Mouse (Mus musculus) NIH3T3 (cell line): ENCODE data around the gene Idi1.
A peak's percentile ranks its signal among the peaks of the same experiment; 100 is the strongest.
"Not testable (repeated sequence)": the region's sequence is repeated elsewhere in the genome, so short reads cannot be mapped to it uniquely, and the experiment has no call there.

ENCODE experiments used
- DNase-seq: peaks from one replicate; pipeline ENCODE4 v3.0.0-alpha.2; 2012; ENCODE audit warnings: low read depth

The Idi1 gene

DNA sequence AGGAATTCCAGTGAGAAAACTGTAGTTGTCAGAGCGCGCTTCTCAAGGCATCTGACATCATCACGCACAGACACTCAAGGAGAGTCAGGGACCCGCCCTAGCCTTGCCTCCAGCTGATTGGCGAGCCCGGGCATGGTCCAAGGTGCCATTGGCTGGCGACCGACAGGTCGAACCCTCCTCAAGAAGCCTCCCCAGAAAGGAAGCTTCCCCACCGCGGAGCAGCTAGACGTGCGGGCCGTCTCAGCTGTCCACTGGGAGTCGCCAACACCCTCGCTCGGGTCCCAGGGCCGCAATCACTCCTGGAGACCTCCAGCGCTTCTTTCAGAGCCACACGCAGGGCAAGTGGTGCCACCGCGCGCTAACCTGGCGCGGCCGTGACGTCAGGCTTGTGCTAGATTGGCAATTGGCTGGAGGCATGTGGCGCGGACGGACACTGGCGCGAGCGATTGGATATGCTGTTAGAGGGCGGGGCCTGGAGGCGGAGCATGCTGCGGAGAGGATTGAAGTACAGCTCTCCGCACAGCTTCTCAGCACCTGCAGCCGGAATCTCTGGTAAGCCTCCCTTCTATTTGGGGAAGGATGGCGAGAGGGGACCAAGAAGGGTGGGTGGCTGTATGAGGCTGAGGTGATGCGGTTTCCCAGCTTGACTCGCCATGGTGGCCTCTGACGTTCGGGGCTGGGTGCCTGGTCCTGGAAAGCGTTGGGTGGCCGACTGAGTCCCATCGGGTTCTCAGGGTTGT, at the start of gene Idi1:
Idi1 (plus strand) TSS at position 57 of the 740 bp plus-strand sequence.
- peak; percentile 97 for DNase-seq

DNA sequence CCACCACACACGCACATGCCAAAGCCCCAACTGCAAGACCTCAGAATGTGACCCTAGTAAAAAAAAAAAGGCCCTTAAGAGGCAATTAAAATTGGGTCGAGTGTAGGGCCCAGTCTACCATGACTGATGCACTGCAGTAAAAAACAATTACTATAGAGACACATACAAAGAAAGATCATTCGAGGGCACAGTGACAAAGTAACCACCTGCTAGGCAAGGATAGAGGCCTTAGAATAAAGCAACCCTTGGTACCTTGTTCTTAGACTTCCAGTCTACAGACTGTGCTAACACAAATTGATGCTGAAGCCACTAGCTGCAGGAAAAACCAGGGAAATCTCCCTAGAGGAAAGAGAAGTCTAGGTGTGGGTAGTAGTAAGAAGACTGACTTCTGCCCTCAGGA, 46.9 kb upstream of the Idi1 start:
- no peak for DNase-seq

DNA sequence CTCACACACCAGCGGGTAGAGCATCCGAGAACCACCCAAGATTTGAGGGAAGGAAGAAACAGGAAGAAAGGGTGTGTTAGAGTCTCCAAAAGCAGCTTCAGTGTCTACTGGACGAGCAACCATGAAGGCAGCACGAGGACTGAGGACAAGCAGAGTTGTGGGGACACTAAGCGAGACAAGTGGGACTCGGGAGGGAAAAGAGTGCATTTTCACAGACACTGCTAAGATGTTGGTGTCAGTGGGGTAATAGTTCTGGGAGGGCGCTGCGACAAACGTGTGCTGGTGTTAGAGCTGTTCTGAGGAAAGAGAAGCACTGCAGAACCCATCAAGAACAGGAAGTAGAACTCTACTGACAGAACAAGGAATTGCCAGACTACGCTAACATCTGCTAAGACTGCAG, 46.2 kb upstream of the Idi1 start:
- no peak for DNase-seq

DNA sequence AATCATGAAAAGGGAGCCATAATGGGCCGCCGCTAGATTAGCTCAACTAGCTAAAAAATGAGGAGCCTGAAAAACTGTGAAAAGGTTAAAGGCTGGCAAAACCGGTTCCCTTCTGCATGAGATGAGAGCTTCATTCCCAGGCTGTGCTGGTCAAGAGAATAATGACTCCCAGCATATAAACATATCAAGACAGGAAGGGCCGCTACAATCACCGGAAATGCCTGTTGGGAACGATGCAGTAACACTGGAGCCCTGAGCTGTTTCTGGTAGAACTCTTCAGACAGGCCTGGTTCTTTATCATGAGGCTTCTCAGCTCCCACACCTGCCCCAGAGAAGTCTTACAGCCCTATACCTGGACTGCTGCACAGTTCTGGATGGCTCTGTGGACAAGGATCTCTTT, 45.4 kb upstream of the Idi1 start:
- DNase-seq = no peak

DNA sequence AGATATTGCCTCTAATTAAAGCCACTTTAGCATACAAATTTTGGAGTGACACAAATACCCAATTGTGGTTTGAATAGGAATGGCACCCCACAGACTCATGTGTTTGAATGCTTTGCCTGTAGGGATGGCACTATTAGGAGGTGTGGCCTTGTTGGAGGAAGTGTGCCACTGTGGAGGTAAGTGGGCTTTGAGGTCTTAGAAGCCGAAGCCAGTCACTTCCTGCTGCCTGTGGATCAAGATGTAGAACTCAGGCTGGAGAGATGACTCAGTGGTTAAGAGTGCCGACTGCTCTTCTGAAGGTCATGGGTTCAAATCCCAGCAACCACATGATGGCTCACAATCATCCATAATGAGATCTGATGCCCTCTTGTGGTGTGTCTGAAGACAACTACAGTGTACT, 44.4 kb upstream of the Idi1 start:
- no peak for DNase-seq

DNA sequence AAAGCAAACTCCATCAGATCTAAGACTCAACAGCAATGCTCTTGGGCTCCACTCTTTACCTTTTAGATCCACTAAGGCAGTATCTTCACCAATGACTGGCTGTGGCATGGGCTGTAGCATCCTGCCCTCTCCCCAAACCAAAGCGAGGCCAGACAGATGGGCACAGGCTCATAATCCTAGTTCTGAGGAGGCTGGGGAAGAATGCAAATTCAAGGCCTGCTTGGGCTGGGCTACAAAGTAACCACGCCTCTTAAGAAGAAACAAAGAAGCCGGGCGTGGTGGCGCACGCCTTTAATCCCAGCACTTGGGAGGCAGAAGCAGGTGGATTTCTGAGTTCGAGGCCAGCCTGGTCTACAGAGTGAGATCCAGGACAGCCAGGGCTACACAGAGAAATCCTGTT, 43.5 kb upstream of the Idi1 start:
- DNase-seq = not testable (repeated sequence)

DNA sequence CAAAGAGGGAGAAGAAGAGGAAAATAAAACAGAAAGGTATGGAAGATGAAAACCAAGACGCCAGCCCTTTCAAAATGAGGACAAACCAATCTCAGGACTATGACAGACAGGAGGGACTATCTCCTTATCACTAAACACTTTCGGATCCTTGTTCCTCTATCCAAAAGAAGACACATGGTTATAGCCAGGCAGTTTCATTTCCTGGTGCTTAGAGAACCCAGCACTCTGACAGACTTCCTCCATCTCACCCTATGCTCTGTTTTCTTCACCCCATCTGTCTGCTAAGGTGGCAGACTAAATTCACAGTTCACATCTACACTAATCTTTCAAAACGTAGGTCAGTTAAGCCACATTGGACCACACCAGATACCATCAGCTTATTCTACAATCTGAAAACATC, 43.0 kb upstream of the Idi1 start:
- DNase-seq = no peak

DNA sequence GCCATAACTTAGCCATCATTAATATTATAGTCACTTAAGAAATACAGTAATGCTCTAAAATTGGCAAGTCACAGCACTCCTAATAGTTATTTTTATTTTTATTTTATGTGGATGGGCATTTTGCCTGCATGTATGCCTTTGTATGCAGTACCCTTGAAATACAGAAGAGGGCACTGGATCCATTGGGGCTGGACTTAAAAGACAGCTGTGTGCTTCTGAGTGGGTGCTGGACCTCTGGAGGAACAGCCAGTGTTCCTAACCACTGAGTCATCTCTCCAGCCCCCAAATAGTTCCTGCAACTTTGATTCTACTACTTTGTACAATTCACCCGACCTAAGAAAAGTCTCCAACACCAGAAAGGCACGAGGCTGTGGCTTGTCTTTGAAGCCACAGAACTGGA, 37.6 kb upstream of the Idi1 start:
- DNase-seq = peak; percentile 46

DNA sequence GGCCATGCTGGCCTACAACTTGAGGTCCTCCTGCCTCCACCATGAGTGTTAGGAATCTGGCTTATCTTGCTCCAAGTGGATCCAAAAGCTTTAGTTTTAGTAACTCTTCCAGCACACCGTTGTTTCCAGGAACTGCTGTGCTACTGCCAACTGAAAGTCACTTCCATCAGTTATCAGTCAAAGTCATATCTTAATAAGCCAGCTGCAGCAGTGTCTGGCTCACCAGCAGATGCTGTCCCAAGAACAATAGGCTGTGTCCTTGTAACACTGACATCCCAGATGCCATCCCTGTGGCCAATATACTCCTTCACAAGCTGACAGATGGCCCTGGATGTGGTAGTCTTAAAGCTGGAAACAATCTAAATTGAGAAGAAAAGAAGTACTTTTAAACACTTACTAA, 36.0 kb upstream of the Idi1 start:
- no peak for DNase-seq

DNA sequence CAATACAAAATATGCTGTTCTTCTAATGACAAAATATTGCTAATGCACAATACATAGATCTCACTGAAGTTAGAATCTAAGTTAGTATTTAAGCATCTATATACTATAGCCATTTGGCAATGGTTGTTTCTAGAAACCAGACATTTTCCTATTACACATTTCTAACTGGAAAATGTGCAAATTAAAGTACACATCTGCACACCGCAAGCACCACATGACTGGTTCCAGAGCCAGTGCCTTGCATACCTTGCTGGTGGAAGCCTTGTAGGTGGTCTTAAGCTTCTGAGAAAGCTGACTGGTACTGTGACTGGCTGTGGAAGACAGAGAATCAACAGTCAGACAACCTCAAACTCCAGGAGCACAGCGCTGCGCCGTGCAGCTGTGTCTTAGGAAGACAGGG, 31.9 kb upstream of the Idi1 start:
- no peak for DNase-seq

DNA sequence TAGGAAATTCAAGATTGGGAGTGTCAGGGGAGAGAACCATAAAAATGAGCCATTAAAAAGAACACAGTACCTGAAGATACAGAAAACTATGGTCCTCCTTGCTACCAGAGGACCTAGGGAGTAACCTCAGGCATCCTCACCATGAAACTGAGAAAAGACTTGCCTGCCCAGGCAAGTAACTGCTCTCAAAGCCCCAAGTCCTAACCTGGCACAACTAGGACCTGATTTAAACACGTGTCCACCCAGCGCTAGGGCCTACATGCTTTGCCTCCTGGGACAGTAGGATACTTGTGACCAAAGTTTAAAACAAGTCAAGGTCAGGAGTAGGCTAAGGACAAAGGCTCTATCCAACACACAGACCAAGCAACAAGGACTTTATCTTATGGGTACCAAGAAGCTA, 30.5 kb upstream of the Idi1 start:
- DNase-seq = no peak

DNA sequence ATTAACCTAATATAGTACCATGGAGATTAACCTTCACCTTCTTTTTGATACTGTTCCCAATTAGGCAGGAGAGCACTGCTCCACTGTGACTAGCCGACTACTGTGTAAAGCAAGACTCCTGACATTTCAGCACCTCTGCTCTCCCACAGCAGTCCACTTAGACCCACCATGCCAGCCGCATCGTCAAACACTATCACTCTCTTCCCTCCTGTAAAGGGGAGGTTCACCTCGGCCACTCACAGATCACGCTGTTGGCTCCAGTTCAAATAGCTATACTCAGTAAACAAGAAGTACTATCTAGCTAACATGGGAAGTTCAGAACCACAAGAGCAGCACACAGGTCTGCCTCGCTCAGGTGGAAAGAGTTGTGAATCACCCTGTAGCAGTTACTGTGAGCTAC, 26.8 kb upstream of the Idi1 start:
- no peak for DNase-seq

DNA sequence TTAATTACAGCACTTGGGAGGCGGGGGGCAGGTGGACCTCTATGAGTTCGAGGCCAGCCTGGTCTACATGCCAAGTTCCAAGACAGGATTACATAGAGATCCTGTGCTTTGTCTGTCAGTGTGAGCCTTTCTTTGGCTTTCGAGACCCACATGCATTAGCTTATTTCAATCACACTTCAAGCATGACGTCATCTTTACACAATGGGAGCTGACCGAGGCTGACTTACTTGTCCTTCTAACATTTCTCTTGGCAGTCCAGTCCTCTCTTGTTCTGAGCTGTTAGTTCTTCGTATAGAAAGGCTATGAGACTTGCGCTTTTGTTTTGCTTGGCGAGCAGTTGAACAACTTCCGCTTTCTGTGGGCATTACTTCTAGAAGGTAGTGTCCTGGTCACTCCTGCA, 24.4 kb upstream of the Idi1 start:
- no peak for DNase-seq

DNA sequence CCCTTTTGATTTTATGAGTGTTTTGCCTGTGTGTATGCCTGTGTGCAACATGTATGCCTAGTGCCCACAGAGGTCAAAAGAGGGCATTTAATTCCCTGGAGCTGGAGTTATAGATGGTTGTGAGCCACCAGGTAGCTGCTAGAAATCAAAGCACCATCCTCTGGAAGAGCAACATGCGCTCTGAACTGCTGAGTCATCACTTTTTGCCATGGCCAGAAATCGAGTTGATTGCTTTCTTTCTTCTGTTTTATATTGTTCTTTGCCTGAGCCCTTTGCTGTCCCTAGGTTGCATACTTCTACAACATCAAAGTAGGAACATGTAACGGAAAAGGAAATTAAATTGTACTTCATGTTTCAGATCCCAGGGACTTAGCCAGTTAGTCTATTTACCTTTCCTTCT, 20.3 kb upstream of the Idi1 start:
- no peak for DNase-seq

DNA sequence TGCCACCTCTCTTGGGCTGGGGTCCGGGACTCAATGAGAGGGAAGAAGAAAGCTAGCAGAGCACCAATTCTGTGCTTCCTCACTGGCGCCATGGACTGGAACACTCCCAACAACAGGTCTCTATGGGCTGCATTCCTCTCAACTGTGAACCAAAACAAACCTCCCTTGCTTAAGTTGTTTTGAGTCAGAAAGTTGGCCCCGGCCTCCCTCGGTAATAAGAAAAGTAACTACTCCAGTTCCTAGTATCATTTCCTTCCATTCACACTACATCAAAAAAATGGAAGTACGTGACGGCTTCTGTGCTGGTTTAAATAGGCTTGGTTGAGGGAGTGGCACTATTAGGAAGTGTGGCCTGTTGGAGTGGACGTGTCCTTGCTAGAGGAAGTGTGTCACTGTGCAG, 18.7 kb upstream of the Idi1 start:
- peak; percentile 36 for DNase-seq

DNA sequence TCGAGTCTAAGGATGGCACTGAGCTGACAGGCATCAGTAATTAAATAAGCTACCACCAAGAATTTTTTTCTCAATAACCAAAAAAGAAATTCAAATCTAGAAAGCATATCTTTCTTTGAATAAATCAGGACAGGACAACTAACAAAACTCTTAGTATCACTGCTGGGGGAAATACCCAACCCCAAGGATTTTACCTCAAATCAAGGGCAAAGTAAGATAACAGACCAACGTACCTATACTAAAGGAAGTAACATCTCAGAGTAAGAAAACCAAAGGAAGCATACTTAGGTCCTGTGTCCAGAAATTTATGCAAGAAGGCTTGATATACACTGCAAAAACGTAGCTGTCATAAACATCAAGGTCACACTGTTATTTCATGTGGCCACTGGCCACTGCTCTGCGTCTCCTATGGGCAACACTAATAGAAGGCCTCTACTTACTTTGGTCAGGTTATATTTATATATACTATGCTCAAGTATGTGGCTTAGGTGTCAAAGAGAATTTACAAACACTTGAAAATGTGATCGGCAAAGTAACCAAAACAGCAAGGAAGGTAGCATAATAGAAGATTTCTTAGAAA, 15.6 kb upstream of the Idi1 start:
- DNase-seq = no peak

DNA sequence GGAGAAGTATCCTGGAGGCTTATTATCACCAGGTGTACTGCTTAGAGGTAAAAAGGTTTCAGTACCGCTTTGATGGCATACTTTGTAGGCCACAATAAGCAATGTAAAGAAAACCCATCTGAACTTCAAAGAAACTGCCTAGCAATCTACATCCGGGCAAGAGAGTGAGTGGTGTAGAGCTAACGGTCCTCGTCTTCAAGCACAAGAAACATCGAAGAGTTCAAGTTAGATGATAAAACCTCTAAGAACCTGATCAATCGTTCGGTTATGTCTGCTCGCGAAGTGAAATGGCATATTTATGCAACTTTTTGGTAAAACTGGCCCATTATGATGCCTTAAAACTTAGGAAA, 15.2 kb upstream of the Idi1 start:
- peak; percentile 27 for DNase-seq

DNA sequence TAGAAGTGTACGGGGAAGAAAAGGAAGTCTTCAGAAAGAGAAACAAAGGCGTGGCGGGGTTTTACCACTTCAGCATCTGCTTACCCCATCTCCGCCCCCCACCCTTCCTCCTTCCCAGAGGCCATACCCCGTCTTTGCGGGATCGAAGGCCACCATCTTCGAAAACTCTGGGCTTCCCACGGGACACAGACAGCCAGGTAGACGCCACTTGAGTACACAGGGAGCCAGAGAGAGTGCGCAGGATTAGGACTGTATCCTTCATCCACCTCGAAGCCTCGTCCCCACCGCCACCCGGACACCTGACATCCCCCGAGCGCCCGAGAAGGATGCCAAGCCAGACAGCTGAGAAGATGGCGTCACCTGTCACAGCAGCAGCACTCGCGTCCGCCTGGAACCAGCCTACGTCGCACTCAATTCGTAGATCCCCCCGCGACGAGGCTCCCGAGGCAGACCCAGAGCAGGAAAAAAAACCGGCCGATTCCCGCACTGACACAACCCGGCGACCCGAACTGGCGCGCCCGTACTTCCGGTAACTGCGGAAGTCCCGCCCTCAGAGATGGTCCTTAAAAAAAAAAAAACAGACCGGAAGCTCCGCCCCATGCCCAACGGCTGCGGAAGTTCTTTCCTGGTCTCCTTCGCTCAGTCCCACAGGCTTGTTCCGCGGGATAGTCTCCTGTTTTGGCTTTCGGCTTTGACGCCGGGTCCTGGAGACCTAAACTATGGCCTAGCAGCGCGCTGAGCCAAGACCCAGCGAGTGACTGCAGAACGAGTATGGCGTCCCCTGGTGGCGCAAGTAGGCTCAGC, 14.6 kb upstream of the Idi1 start:
- DNase-seq = peak; percentile 88

DNA sequence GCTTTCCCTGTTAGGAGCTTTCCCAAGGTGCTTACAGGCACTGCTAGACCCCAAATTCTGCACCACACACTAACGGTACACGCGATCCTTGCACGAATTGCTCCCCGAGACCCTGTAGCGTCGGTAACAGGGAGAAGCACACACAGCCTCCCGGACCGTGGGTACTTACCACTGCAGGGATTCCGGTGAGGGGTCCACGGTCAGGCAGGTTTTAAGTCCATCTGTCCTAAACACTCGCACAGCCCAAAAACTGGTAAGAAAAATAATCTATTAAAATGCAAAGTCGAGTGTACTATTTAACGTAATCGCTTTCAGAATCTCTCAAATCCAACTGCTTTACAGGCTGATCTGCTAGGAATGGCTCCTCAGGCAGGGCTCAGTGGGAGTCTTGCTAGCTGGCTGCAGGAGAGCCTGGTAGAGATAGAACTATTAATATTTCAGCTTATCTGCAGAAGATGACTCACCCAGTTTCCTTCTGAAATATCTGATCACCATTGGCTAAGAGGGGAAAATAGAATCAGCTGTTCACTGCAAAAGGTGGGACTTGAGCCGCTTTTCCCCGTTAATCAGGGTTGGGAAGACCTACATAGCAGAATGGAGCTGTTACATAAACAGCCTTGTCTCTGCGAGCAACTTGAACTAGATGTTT, 13.9 kb upstream of the Idi1 start, which contains the start of gene Wdr37:
Wdr37 (minus strand) TSS at position 596 of the 649 bp plus-strand sequence.
- peak; percentile 65 for DNase-seq

DNA sequence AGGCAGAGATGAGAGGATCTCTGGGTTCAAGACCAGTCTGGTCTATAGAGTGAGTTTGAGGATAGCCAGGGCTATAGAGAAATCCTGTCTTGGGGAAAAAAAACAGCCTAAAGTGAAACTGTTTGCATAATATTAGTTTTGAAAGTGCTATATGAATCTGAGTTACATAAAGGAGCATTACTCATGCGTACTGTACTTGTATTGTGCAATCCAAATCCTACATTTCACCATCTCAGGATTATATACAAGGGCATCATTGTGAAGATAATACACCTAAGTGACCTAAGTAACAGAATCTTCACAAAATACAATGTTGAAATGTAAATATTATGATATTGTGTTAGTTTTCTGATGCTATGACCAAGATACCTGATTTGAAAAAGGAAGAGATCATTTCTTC, 11.5 kb upstream of the Idi1 start:
- DNase-seq = peak; percentile 69

DNA sequence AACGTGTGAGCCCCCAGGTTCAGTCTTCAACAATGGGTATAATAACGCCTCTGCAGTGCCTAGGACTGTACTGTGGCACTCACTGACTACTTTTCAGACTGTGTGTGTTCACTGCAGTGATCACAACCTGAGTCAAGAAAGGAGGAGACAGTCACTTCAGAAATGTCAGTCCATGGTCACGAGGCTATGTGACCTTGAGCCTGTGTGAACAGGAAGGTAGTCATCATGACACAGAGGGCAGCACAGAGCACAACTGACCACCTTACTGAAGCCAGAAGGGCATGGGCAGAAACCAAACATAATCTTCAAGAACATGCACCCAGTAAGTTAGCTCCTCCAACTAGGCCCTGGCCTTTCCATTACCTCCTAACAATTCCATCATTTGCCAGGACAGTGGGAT, 3.7 kb upstream of the Idi1 start:
- no peak for DNase-seq

DNA sequence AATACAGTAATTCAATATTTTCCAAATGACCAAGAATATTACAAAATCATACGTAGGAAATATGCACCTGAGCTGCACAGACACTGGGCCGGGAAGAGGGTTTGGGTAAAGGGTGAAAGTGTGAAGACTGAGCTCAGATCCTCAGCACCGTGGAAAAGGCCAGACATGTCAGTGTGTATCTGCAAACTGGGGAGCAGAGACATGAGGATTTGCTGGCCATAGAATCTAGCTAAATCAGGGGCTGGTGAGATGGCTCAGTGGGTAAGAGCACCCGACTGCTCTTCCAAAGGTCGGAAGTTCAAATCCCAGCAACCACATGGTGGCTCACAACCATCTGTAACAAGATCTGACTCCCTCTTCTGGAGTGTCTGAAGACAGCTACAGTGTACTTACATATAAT, 1.4 kb upstream of the Idi1 start:
- not testable (repeated sequence) for DNase-seq

DNA sequence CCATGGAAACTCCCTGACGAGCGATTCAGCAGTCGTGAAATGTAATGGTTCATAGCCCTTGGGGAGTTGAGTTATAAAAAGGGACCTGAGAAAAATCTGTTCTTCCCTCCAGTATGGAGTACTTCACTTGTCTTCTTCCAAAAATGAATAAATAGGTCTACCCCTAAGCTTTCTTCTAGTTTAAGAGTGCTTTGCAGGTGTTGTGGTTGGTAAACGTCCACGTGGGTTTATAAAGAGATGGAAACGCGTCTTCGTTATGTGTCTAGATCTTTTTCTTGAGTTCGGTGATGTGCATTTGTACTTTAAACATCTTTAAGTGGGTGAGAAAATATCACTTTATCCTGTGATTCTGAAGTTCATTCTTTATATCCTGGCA, 872 bp downstream of the Idi1 start:
- DNase-seq = no peak
